Mouse (Mus musculus) embryo, embryonic 10 days (tissue): ENCODE measurements at regions not wholly inside any gene's neighbourhood (a gene's known extent, or its start where the extent isn't known, plus 50 kb on each side); places are given as distances from the start of the nearest gene placed in this dataset.

Source experiments
- DNase-seq: peaks from one replicate; pipeline ENCODE4 v3.0.0-alpha.2; 2015; ENCODE audit warnings: low spot score

- peak; percentile 15 for DNase-seq
Measured at GRCm38 (mm10) chr11:25157135-25157860, 1053.3 kb downstream of the 5730522E02Rik start.

- DNase-seq: no peak
Measured at GRCm38 (mm10) chr11:25157861-25158245, 1052.7 kb downstream of the 5730522E02Rik start.

DNA sequence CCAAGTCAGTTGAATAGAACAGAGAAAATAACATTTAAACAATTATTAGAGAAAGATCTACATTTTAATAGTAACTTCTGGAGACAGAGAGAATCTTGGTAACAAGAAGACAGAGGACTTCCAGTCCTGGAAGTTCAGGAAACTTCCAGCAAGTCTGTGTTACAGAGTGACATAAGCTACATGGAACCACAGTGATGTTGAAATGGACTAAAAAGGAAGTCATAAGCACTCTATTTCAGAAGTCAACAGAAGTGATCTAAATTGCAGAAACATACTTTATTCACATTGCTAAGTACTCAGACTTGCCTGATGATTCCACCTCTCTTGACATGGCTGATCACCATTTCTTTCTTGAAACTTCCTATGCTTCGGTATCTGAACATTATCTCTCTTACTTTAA, 1051.7 kb downstream of the 5730522E02Rik start:
- no peak for DNase-seq

GRCm38 (mm10) chr11:25167939-25168338, 1042.6 kb downstream of the 5730522E02Rik start:
- DNase-seq: no peak

- DNase-seq: no peak
Measured at GRCm38 (mm10) chr11:25171048-25171447, 1039.5 kb downstream of the 5730522E02Rik start.
